8 mouse cellular contexts compared by ENCODE assay signal in the genomic region with DNA sequence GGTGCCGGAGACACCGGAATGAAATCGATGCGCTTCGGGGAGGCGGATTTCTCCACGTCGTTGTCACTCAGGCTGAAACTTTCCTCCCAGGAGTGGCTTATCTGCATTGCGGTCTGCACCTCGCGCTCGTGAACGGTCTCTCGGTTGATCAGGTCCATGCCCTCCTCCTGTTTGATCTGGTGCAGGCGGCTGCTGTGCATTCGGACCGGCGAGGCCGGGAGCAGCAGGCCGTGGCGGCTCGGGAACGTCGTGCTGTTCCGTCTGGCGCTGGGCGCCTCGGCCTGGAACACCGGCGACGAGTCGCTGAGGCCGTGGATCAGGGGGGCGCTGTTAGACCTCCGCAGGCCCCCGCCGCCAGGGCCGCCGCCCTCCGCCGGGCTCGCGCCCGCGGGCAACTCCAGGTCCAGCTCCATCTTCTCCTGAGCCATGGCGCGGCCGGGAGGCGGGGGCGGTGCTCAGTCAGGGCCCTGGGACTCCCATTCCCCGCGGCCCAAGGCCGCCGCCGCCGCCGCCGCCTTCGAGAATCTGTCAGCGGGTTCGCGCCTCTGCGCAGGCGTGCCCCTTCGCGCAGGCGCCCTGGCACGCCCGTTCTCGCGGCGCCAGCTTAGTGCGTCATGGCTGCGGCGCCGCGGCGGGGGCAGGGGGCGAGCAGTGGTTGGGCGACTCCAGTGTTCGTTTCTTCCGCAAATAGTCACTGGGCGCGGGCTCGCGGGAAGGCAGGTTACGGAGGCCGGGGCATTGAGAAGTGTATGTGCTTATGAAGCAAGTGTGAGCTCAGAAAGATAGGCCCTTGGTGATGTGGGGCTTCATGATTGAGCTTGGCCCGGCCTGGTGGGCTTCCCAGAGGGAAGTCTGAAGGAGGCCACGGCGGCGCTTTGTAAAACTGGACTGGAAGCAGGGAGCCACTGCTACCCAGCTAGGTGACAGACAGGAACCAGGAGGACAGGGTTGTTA. TPM values are rescaled to one million over a fixed set of nuclear protein-coding genes. Genes with fewer than 3 reads are reported as not detected.
DNase-seq lines count a peak whose midpoint lies in the region; ATAC-seq and TF ChIP-seq lines count a peak whose summit lies in the region.

Gene Fam122a, minus strand, starts transcription at position 428 of the 954 bp plus-strand sequence.

- under 1% methylated on average over 80 of the region's 92 CpGs for WGBS in forebrain, embryonic 13.5 days
- WGBS in large intestine, adult 2 months, result under 1% methylated on average over 87 of the region's 92 CpGs
- under 1% methylated on average over 91 of the region's 92 CpGs for WGBS in liver, postnatal 0 days (ENCODE audit: insufficient replicate concordance)
- WGBS in neural tube, embryonic 14.5 days, result under 1% methylated on average over 90 of the region's 92 CpGs

- peaks cover 9% of the 10 kb centered on the region; the same call in 1 of the 2 replicates for H3K36me3 ChIP-seq in E14TG2a.4 (ENCODE audit: insufficient read depth, low read length)
- H3K36me3 ChIP-seq in forebrain, embryonic 13.5 days (ENCODE audit: poor library complexity, severe bottlenecking), result no peaks in the 10 kb centered on the region
- H3K36me3 ChIP-seq in liver, postnatal 0 days (replicated peaks; ENCODE audit: insufficient read depth, low read length), result no peaks in the 10 kb centered on the region
- no peaks in the 10 kb centered on the region for H3K36me3 ChIP-seq in neural tube, embryonic 14.5 days (ENCODE audit: control insufficient read depth, insufficient read depth, low read length)

- H3K4me2 ChIP-seq in forebrain, embryonic 13.5 days, result peak within 1 kb of the TSS; percentile 89
- peak within 1 kb of the TSS; percentile 92 for H3K4me2 ChIP-seq in liver, postnatal 0 days (ENCODE audit: low read depth, low read length)
- peak within 1 kb of the TSS; percentile 80 for H3K4me2 ChIP-seq in neural tube, embryonic 14.5 days (ENCODE audit: low read depth, low read length)

- intact Hi-C loops in heart, postnatal 10 days (cut with DNase I), result loop anchor here (2.0 to 5.0 kb wide), 2 partner anchors 78 to 175 kb away; partner anchors contain the start of gene Pip5k1b

- peaks cover 31% of the 10 kb centered on the region for H3K4me1 ChIP-seq in E14TG2a.4 (replicated peaks; ENCODE audit: low read depth, low read length)
- peaks cover 27% of the 10 kb centered on the region for H3K4me1 ChIP-seq in forebrain, embryonic 13.5 days
- peaks cover 16% of the 10 kb centered on the region for H3K4me1 ChIP-seq in liver, postnatal 0 days (ENCODE audit: insufficient read depth)
- peaks cover 17% of the 10 kb centered on the region for H3K4me1 ChIP-seq in neural tube, embryonic 14.5 days (ENCODE audit: control insufficient read depth, insufficient read depth, low read length)

- no peak for TF ChIP-seq EP300 in liver, postnatal 0 days (IDR thresholded peaks at IDR 0.05; ENCODE audit: low read depth)

- peak; percentile 81 for DNase-seq in c-Kit-positive CD71-positive TER-119-positive erythroid progenitor cells, embryonic 14.5 days (ENCODE audit: low spot score)
- peak; percentile 94 to 95 for DNase-seq in heart, postnatal 10 days
- no peak for DNase-seq in large intestine, adult 2 months (ENCODE audit: low read depth, low spot score)
- DNase-seq in liver, postnatal 0 days, result peak; percentile 93
- peak; percentile 95 for DNase-seq in testis, postnatal 10 days (ENCODE audit: low spot score)

- peak within 1 kb of the TSS; percentile 94 for H3K4me3 ChIP-seq in E14TG2a.4 (replicated peaks; ENCODE audit: low read length)
- H3K4me3 ChIP-seq in forebrain, embryonic 13.5 days, result peak within 1 kb of the TSS; percentile 84
- H3K4me3 ChIP-seq in liver, postnatal 0 days (ENCODE audit: low read depth, low read length), result peak within 1 kb of the TSS; percentile 87
- peak within 1 kb of the TSS; percentile 83 for H3K4me3 ChIP-seq in neural tube, embryonic 14.5 days (ENCODE audit: low read depth, low read length)

- no peaks in the 10 kb centered on the region for H3K27me3 ChIP-seq in E14TG2a.4 (ENCODE audit: insufficient read depth, low read length)
- no peaks in the 10 kb centered on the region for H3K27me3 ChIP-seq in forebrain, embryonic 13.5 days
- H3K27me3 ChIP-seq in liver, postnatal 0 days (ENCODE audit: insufficient read depth, low read length), result no peaks in the 10 kb centered on the region
- no peaks in the 10 kb centered on the region for H3K27me3 ChIP-seq in neural tube, embryonic 14.5 days (ENCODE audit: control insufficient read depth, insufficient read depth, low read length)

- TF ChIP-seq CTCF in E14TG2a.4 (conservative IDR thresholded peaks at IDR 0.05; ENCODE audit: low read length), result no peak
- peak; percentile 42 for TF ChIP-seq CTCF in liver, postnatal 0 days (IDR thresholded peaks at IDR 0.05; ENCODE audit: low read depth)

- no peaks in the 10 kb centered on the region for H3K9me3 ChIP-seq in E14TG2a.4 (ENCODE audit: low read length)
- no peaks in the 10 kb centered on the region for H3K9me3 ChIP-seq in forebrain, embryonic 13.5 days (replicated peaks)
- no peaks in the 10 kb centered on the region for H3K9me3 ChIP-seq in liver, postnatal 0 days (ENCODE audit: low read length)
- H3K9me3 ChIP-seq in neural tube, embryonic 14.5 days (ENCODE audit: control insufficient read depth, low read length), result no peaks in the 10 kb centered on the region

- peak within 1 kb of the TSS; percentile 93 for H3K9ac ChIP-seq in forebrain, embryonic 13.5 days
- H3K9ac ChIP-seq in liver, postnatal 0 days (replicated peaks), result peak within 1 kb of the TSS; percentile 96
- peak within 1 kb of the TSS; percentile 89 for H3K9ac ChIP-seq in neural tube, embryonic 14.5 days (replicated peaks; ENCODE audit: low read depth, low read length)

- peak within 1 kb of the TSS; percentile 95 for H3K27ac ChIP-seq in forebrain, embryonic 13.5 days
- H3K27ac ChIP-seq in liver, postnatal 0 days (ENCODE audit: low read depth), result peak within 1 kb of the TSS; percentile 95
- peak within 1 kb of the TSS; percentile 95 for H3K27ac ChIP-seq in neural tube, embryonic 14.5 days (ENCODE audit: low read depth, low read length)

- ATAC-seq in forebrain, embryonic 13.5 days, result peak; percentile 98
- ATAC-seq in liver, postnatal 0 days, result peak; percentile 98
- peak; percentile 98 for ATAC-seq in neural tube, embryonic 14.5 days (ENCODE audit: low read depth)

RNA-seq across cellular contexts. Expression of gene Fam122a, which starts in this region (rescaled TPM):
- polyA plus RNA-seq in forebrain, embryonic 13.5 days (2015; fragmentation: Nextera tagmentation; extraction: Ambion mirVana), result 49.0 and 50.8 TPM in 2 replicates
- total RNA-seq in heart, postnatal 10 days (2021), result 10 to 100 TPM; 27.3 to 28.3 TPM
- 14.1 and 17.0 TPM in 2 replicates for polyA plus RNA-seq in large intestine, adult 2 months (2012; rRNA removed)
- 28.6 and 30.6 TPM in 2 replicates for polyA plus RNA-seq in liver, postnatal 0 days (2015; fragmentation: Nextera tagmentation; extraction: Ambion mirVana)
- polyA plus RNA-seq in neural tube, embryonic 14.5 days (2014; fragmentation: Nextera tagmentation; extraction: Ambion mirVana), result 58.9 and 62.5 TPM in 2 replicates
